ENCODE assay signal across 8 mouse cellular contexts in genomic region chr13:56522081-56522820, GRCm38 (mm10). TPM values are rescaled to one million over a fixed set of nuclear protein-coding genes. Genes with fewer than 3 reads are reported as not detected.
DNase-seq lines count a peak whose midpoint lies in the region; ATAC-seq and TF ChIP-seq lines count a peak whose summit lies in the region.

TSS of gene Fbxl21 (plus strand) at chr13:56522472.

- peaks cover 11% of the 10 kb centered on the region for H3K4me1 ChIP-seq in forebrain, embryonic 10.5 days
- H3K4me1 ChIP-seq in heart, embryonic 14.5 days (ENCODE audit: control insufficient read depth in 2 of 2, insufficient read depth in 2 of 2, low read length in 2 of 2): no peaks in the 10 kb centered on the region
- no peaks in the 10 kb centered on the region for H3K4me1 ChIP-seq in liver, embryonic 11.5 days (replicated peaks; ENCODE audit: control insufficient read depth, insufficient read depth, low read length)

- DNase-seq in c-Kit-positive CD71-positive TER-119-negative erythroid progenitor cells, embryonic 14.5 days (ENCODE audit: low read depth): peak; percentile 70
- DNase-seq in forebrain, embryonic 10.5 days (ENCODE audit: extremely low spot score, low spot score): peak; percentile 94
- DNase-seq in kidney, postnatal 10 days: peak; percentile 97
- peak; percentile 98 for DNase-seq in liver, embryonic 11.5 days (ENCODE audit: low spot score)
- DNase-seq in spleen, postnatal 4 days (ENCODE audit: low spot score in 2 of 2): peak; percentile 89 to 92

- WGBS in forebrain, embryonic 10.5 days: 1% methylated on average over 56 of the region's 56 CpGs
- 1% methylated on average over 56 of the region's 56 CpGs for WGBS in heart, embryonic 14.5 days
- WGBS in liver, embryonic 11.5 days: 2% methylated on average over 56 of the region's 56 CpGs

- H3K9ac ChIP-seq in heart, embryonic 14.5 days (ENCODE audit: low read length): peak within 1 kb of the TSS; percentile 78
- peak within 1 kb of the TSS; percentile 66 for H3K9ac ChIP-seq in liver, embryonic 11.5 days (ENCODE audit: low read depth, low read length)

- peak within 1 kb of the TSS; percentile 79 for H3K4me3 ChIP-seq in forebrain, embryonic 10.5 days
- peak within 1 kb of the TSS; percentile 61 to 69 for H3K4me3 ChIP-seq in heart, embryonic 14.5 days (ENCODE audit: control insufficient read depth in 1 of 2, insufficient read depth in 1 of 2, low read depth in 1 of 2, low read length in 2 of 2)
- H3K4me3 ChIP-seq in liver, embryonic 11.5 days (ENCODE audit: low read depth, low read length): peak within 1 kb of the TSS; percentile 56
- peak within 1 kb of the TSS; percentile 19 for H3K4me3 ChIP-seq in myocyte

- peak; percentile 96 for ATAC-seq in CD4-positive, CD25-positive, alpha-beta regulatory T cell, adult 4 months
- peak; percentile 96 for ATAC-seq in heart, embryonic 14.5 days (ENCODE audit: insufficient number of reproducible peaks, insufficient read depth, low FRiP score, low read depth)
- peak; percentile 98 for ATAC-seq in liver, embryonic 11.5 days (replicated peaks; ENCODE audit: low FRiP score)

- no peak for TF ChIP-seq POLR2A in myocyte (IDR thresholded peaks at IDR 0.05; ENCODE audit: insufficient read length, low read depth)

- H3K27me3 ChIP-seq in forebrain, embryonic 10.5 days (ENCODE audit: poor library complexity, severe bottlenecking): peaks cover 5% of the 10 kb centered on the region
- H3K27me3 ChIP-seq in heart, embryonic 14.5 days (ENCODE audit: control insufficient read depth, insufficient read depth, low read length): no peaks in the 10 kb centered on the region
- no peaks in the 10 kb centered on the region for H3K27me3 ChIP-seq in liver, embryonic 11.5 days (replicated peaks; ENCODE audit: control insufficient read depth, insufficient read depth, low read length)
- no peaks in the 10 kb centered on the region for H3K27me3 ChIP-seq in myocyte (ENCODE audit: control insufficient read depth, insufficient read depth, insufficient read length)

- peak within 1 kb of the TSS; percentile 79 for H3K27ac ChIP-seq in forebrain, embryonic 10.5 days
- peak within 1 kb of the TSS in 1 of 2 experiments; percentile 24; a peak in 1 of 4 replicates for H3K27ac ChIP-seq in heart, embryonic 14.5 days (replicated peaks in 1 of 2; ENCODE audit: control insufficient read depth in 1 of 2, insufficient read depth in 1 of 2, low read depth in 2 of 2, low read length in 2 of 2)
- H3K27ac ChIP-seq in liver, embryonic 11.5 days (ENCODE audit: low read depth, low read length): no peak within 1 kb of the TSS

- peak within 1 kb of the TSS; percentile 99 for H3K4me2 ChIP-seq in heart, embryonic 14.5 days (ENCODE audit: low read length)
- H3K4me2 ChIP-seq in liver, embryonic 11.5 days: peak within 1 kb of the TSS; percentile 97
- peak within 1 kb of the TSS; percentile 92 for H3K4me2 ChIP-seq in myocyte (ENCODE audit: low read depth)

- H3ac ChIP-seq in myocyte (ENCODE audit: control insufficient read depth, insufficient read length): no peak within 1 kb of the TSS

- peaks cover 5% of the 10 kb centered on the region; the same call in 1 of the 2 replicates for H3K9me3 ChIP-seq in forebrain, embryonic 10.5 days
- no peaks in the 10 kb centered on the region for H3K9me3 ChIP-seq in heart, embryonic 14.5 days (ENCODE audit: control insufficient read depth, low read length)
- H3K9me3 ChIP-seq in liver, embryonic 11.5 days (ENCODE audit: control insufficient read depth, low read length): no peaks in the 10 kb centered on the region

- H3K36me3 ChIP-seq in forebrain, embryonic 10.5 days (replicated peaks): no peaks in the 10 kb centered on the region
- no peaks in the 10 kb centered on the region for H3K36me3 ChIP-seq in heart, embryonic 14.5 days (ENCODE audit: control insufficient read depth, insufficient read depth, low read length)
- no peaks in the 10 kb centered on the region for H3K36me3 ChIP-seq in liver, embryonic 11.5 days (ENCODE audit: control insufficient read depth, insufficient read depth, low read length)
- H3K36me3 ChIP-seq in myocyte (ENCODE audit: control insufficient read depth, insufficient read depth): no peaks in the 10 kb centered on the region

- H3K79me2 ChIP-seq in myocyte (ENCODE audit: control insufficient read depth, insufficient read depth): no peaks in the 10 kb centered on the region

TF ChIP-seq in myocyte, 11 proteins besides CTCF, POLR2A, EP300 and RAD21:
- TF ChIP-seq REST (IDR thresholded peaks at IDR 0.05; ENCODE audit: insufficient read depth, insufficient read length): no peak
- no peak for TF ChIP-seq POLR2AphosphoS2 (IDR thresholded peaks at IDR 0.05; ENCODE audit: insufficient read length, low read depth)
- TF ChIP-seq TCF3 (IDR thresholded peaks at IDR 0.05; ENCODE audit: insufficient read length, low read depth): no peak
- no peak for TF ChIP-seq SRF (IDR thresholded peaks at IDR 0.05; ENCODE audit: control insufficient read depth, insufficient read length, low read depth)
- no peak for TF ChIP-seq TCF12 (IDR thresholded peaks at IDR 0.05; ENCODE audit: insufficient read depth, poor library complexity, severe bottlenecking)
- TF ChIP-seq CEBPB (IDR thresholded peaks at IDR 0.05; ENCODE audit: insufficient read depth, poor library complexity, severe bottlenecking): no peak
- TF ChIP-seq USF1 (IDR thresholded peaks at IDR 0.05; ENCODE audit: low read depth): no peak
- no peak for TF ChIP-seq MYOG (IDR thresholded peaks at IDR 0.05; ENCODE audit: control insufficient read depth in 1 of 3, insufficient read depth in 1 of 3, insufficient read length in 2 of 3, low read depth in 2 of 3)
- TF ChIP-seq E2F4 (IDR thresholded peaks at IDR 0.05; ENCODE audit: insufficient read depth): no peak
- TF ChIP-seq MYOD1 (IDR thresholded peaks at IDR 0.05; ENCODE audit: control insufficient read depth in 1 of 3, insufficient read length in 2 of 3, low read depth in 2 of 3): no peak
- no peak for TF ChIP-seq MAX (IDR thresholded peaks at IDR 0.05; ENCODE audit: low read depth)
TF ChIP-seq in myocyte: peak in this region for 0.

RNA-seq across cellular contexts. Expression of gene Fbxl21, which starts in this region (rescaled TPM):
- 1 to 10 TPM; 1.6 to 2.2 TPM for polyA plus RNA-seq in CD4-positive, CD25-positive, alpha-beta regulatory T cell, adult 4 months (2017; shearing (Covaris generic))
- 1.3 and 1.5 TPM in 2 replicates for polyA plus RNA-seq in forebrain, embryonic 10.5 days (2016; fragmentation: Nextera tagmentation; extraction: Ambion mirVana)
- 1.3 and 1.5 TPM in 2 replicates for polyA plus RNA-seq in heart, embryonic 14.5 days (2014; fragmentation: Nextera tagmentation; extraction: Ambion mirVana)
- 1.2 and 1.3 TPM in 2 replicates for polyA plus RNA-seq in liver, embryonic 11.5 days (2014; fragmentation: Nextera tagmentation; extraction: Ambion mirVana)
- 0.20 TPM for polyA plus RNA-seq in myocyte (2012; fragmentation: generic; extraction: Trizol)

Comparison
In these comparisons a context has a peak if more than half of its experiments do, and no peak if none do; other contexts are left out.
1. H3K4me3 ChIP-seq: peak in every context shown above with its lines; median percentile 79 in forebrain, embryonic 10.5 days; 65 in heart, embryonic 14.5 days; 56 in liver, embryonic 11.5 days; 19 in myocyte.